ENCODE assay signal across 21 mouse cellular contexts in the genomic region with DNA sequence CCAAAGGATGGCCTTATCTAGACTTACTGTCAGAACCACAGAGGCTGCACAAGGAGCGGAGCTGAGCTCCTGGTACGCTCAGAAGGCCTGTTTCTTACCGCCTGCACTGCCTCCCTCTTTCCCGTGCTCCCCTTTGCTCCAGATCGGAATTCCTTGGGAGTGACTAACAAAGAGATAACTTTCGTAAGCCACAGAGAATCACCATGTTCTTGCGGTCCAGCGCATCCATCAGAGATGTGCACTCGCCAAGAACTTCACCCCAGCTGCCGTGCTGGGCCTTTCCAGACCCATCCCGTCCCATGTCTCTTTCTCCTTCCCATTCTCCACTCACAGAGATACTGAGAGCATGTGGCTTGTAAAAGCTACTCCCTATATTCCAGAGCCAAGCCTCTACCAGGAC.
DNase-seq lines count a peak whose midpoint lies in the region; ATAC-seq and TF ChIP-seq lines count a peak whose summit lies in the region.
"Had no signal": no experiment of that assay in that cellular context is flagged by ENCODE, and none has a peak within 500 bp of the region (broad histone marks: within the 10 kb centered on the region; RNA-seq: fewer than 3 reads in every experiment).

No protein-coding gene starts in this region.

- H3K4me1 ChIP-seq in forebrain, embryonic 13.5 days: peaks cover 78% of the 10 kb centered on the region
- peaks cover 37% of the 10 kb centered on the region for H3K4me1 ChIP-seq in forebrain, embryonic 10.5 days
- peaks cover 53% of the 10 kb centered on the region for H3K4me1 ChIP-seq in neural tube, embryonic 13.5 days (replicated peaks)
- H3K4me1 ChIP-seq in forebrain, postnatal 0 days (ENCODE audit: insufficient read depth): peaks cover 23% of the 10 kb centered on the region
- H3K4me1 ChIP-seq in liver, postnatal 0 days (ENCODE audit: insufficient read depth): no peaks in the 10 kb centered on the region
- H3K4me1 ChIP-seq in hindbrain, embryonic 16.5 days (ENCODE audit: control insufficient read depth, insufficient read depth, low read depth, low read length): peaks cover 16% of the 10 kb centered on the region

- no peak for ATAC-seq in forebrain, embryonic 13.5 days
- no peak for ATAC-seq in neural tube, embryonic 13.5 days (ENCODE audit: low read depth)
- 0 out of 2 replicates have a peak, but pooled peaks have one; percentile 18 for ATAC-seq in forebrain, postnatal 0 days
- no peak for ATAC-seq in liver, postnatal 0 days
- no peak for ATAC-seq in hindbrain, embryonic 16.5 days
- ATAC-seq: hindbrain, postnatal 0 days; intestine, postnatal 0 days; midbrain, embryonic 15.5 days had no signal

- H3K36me3 ChIP-seq in forebrain, embryonic 13.5 days (ENCODE audit: poor library complexity, severe bottlenecking): peaks cover 2% of the 10 kb centered on the region; the same call in 1 of the 2 replicates
- H3K36me3 ChIP-seq in forebrain, embryonic 10.5 days (replicated peaks): peaks cover 10% of the 10 kb centered on the region
- H3K36me3 ChIP-seq in neural tube, embryonic 13.5 days: no peaks in the 10 kb centered on the region
- no peaks in the 10 kb centered on the region for H3K36me3 ChIP-seq in forebrain, postnatal 0 days (ENCODE audit: insufficient read depth)
- H3K36me3 ChIP-seq in liver, postnatal 0 days (replicated peaks; ENCODE audit: insufficient read depth, low read length): no peaks in the 10 kb centered on the region
- H3K36me3 ChIP-seq in hindbrain, embryonic 16.5 days (ENCODE audit: control insufficient read depth, insufficient read depth, low read length): no peaks in the 10 kb centered on the region
- H3K36me3 ChIP-seq: embryonic facial prominence, embryonic 12.5 days; G1E; midbrain, embryonic 15.5 days had no signal

- no peaks in the 10 kb centered on the region for H3K27me3 ChIP-seq in forebrain, embryonic 13.5 days
- no peaks in the 10 kb centered on the region for H3K27me3 ChIP-seq in forebrain, embryonic 10.5 days (ENCODE audit: poor library complexity, severe bottlenecking)
- no peaks in the 10 kb centered on the region for H3K27me3 ChIP-seq in neural tube, embryonic 13.5 days
- no peaks in the 10 kb centered on the region for H3K27me3 ChIP-seq in forebrain, postnatal 0 days (ENCODE audit: insufficient read depth, low read length)
- H3K27me3 ChIP-seq in liver, postnatal 0 days (ENCODE audit: insufficient read depth, low read length): no peaks in the 10 kb centered on the region
- H3K27me3 ChIP-seq in hindbrain, embryonic 16.5 days (replicated peaks; ENCODE audit: control insufficient read depth, insufficient read depth, low read length): no peaks in the 10 kb centered on the region
- H3K27me3 ChIP-seq: embryonic facial prominence, embryonic 12.5 days; midbrain, embryonic 15.5 days had no signal

- H3K9ac ChIP-seq in forebrain, embryonic 13.5 days: no peak overlapping the region
- H3K9ac ChIP-seq in neural tube, embryonic 13.5 days: no peak overlapping the region
- no peak overlapping the region for H3K9ac ChIP-seq in forebrain, postnatal 0 days
- H3K9ac ChIP-seq in liver, postnatal 0 days (replicated peaks): no peak overlapping the region
- no peak overlapping the region for H3K9ac ChIP-seq in hindbrain, embryonic 16.5 days (ENCODE audit: low read depth, low read length)
- H3K9ac ChIP-seq: embryonic facial prominence, embryonic 12.5 days; midbrain, embryonic 15.5 days had no signal

- no peak overlapping the region for H3K4me3 ChIP-seq in forebrain, embryonic 13.5 days
- H3K4me3 ChIP-seq in forebrain, embryonic 10.5 days: no peak overlapping the region
- no peak overlapping the region for H3K4me3 ChIP-seq in neural tube, embryonic 13.5 days
- H3K4me3 ChIP-seq in forebrain, postnatal 0 days (ENCODE audit: low read depth, low read length): no peak overlapping the region
- no peak overlapping the region for H3K4me3 ChIP-seq in liver, postnatal 0 days (ENCODE audit: low read depth, low read length)
- H3K4me3 ChIP-seq in hindbrain, embryonic 16.5 days (ENCODE audit: low read length): no peak overlapping the region
- H3K4me3 ChIP-seq: embryonic facial prominence, embryonic 12.5 days; midbrain, embryonic 15.5 days had no signal

- no peak for TF ChIP-seq EP300 in liver, postnatal 0 days (IDR thresholded peaks at IDR 0.05; ENCODE audit: low read depth)

- H3K27ac ChIP-seq in forebrain, embryonic 13.5 days: peak overlapping the region; percentile 27; the same call in 1 of the 2 replicates
- H3K27ac ChIP-seq in forebrain, embryonic 10.5 days: no peak overlapping the region
- 0 out of 2 replicates have a peak overlapping the region, but pooled peaks have one; percentile 33 for H3K27ac ChIP-seq in neural tube, embryonic 13.5 days (replicated peaks)
- peak overlapping the region; percentile 3; the same call in 1 of the 2 replicates for H3K27ac ChIP-seq in forebrain, postnatal 0 days (ENCODE audit: low read depth, low read length)
- H3K27ac ChIP-seq in liver, postnatal 0 days (ENCODE audit: low read depth): no peak overlapping the region
- no peak overlapping the region for H3K27ac ChIP-seq in hindbrain, embryonic 16.5 days (ENCODE audit: low read depth, low read length)
- H3K27ac ChIP-seq: embryonic facial prominence, embryonic 12.5 days; hindbrain, postnatal 0 days; midbrain, embryonic 15.5 days had no signal

- no peaks in the 10 kb centered on the region for H3K9me3 ChIP-seq in forebrain, embryonic 13.5 days (replicated peaks)
- H3K9me3 ChIP-seq in forebrain, embryonic 10.5 days: no peaks in the 10 kb centered on the region
- no peaks in the 10 kb centered on the region for H3K9me3 ChIP-seq in neural tube, embryonic 13.5 days
- H3K9me3 ChIP-seq in forebrain, postnatal 0 days (ENCODE audit: low read length): no peaks in the 10 kb centered on the region
- no peaks in the 10 kb centered on the region for H3K9me3 ChIP-seq in liver, postnatal 0 days (ENCODE audit: low read length)
- H3K9me3 ChIP-seq in hindbrain, embryonic 16.5 days (ENCODE audit: control insufficient read depth, low read length): no peaks in the 10 kb centered on the region
- H3K9me3 ChIP-seq: embryonic facial prominence, embryonic 12.5 days; midbrain, embryonic 15.5 days had no signal

- no peak overlapping the region for H3K4me2 ChIP-seq in forebrain, embryonic 13.5 days
- no peak overlapping the region for H3K4me2 ChIP-seq in neural tube, embryonic 13.5 days
- H3K4me2 ChIP-seq in forebrain, postnatal 0 days (ENCODE audit: low read depth): no peak overlapping the region
- H3K4me2 ChIP-seq in liver, postnatal 0 days (ENCODE audit: low read depth, low read length): no peak overlapping the region
- no peak overlapping the region for H3K4me2 ChIP-seq in hindbrain, embryonic 16.5 days (ENCODE audit: low read length)
- H3K4me2 ChIP-seq: embryonic facial prominence, embryonic 12.5 days; midbrain, embryonic 15.5 days had no signal

- 54% methylated on average over 11 of the region's 11 CpGs for WGBS in forebrain, embryonic 13.5 days
- 70% methylated on average over 11 of the region's 11 CpGs for WGBS in forebrain, embryonic 10.5 days
- 73% methylated on average over 11 of the region's 11 CpGs for WGBS in neural tube, embryonic 13.5 days
- WGBS in forebrain, postnatal 0 days: 51% methylated on average over 11 of the region's 11 CpGs
- WGBS in liver, postnatal 0 days (ENCODE audit: insufficient replicate concordance): 80% methylated on average over 11 of the region's 11 CpGs
- WGBS in hindbrain, embryonic 16.5 days: 50% methylated on average over 11 of the region's 11 CpGs

- DNase-seq in forebrain, embryonic 10.5 days (ENCODE audit: extremely low spot score, low spot score): no peak
- no peak for DNase-seq in neural tube, embryonic 10.5 days (ENCODE audit: extremely low spot score, low spot score)
- DNase-seq in forebrain, postnatal 0 days: no peak
- DNase-seq in heart, postnatal 4 days: peak; percentile 32
- no peak for DNase-seq in liver, postnatal 0 days
- DNase-seq: adrenal gland, postnatal 14 days; cerebellum, adult 9-11 months; kidney, postnatal 14 days; left cerebral cortex, postnatal 4 days; liver; lung, postnatal 10 days; thymus, adult 18-20 months; thymus, postnatal 4 days had no signal

- no peak for TF ChIP-seq CTCF in forebrain, postnatal 0 days (IDR thresholded peaks at IDR 0.05; ENCODE audit: low read depth)
- TF ChIP-seq CTCF in liver, postnatal 0 days (IDR thresholded peaks at IDR 0.05; ENCODE audit: low read depth): no peak

Comparison
In these comparisons a context has a peak if more than half of its experiments do, and no peak if none do; other contexts are left out.
1. H3K27ac ChIP-seq: peak in forebrain, embryonic 13.5 days (single experiment), neural tube, embryonic 13.5 days (single experiment) and forebrain, postnatal 0 days (single experiment); none in forebrain, embryonic 10.5 days (single experiment), liver, postnatal 0 days (single experiment) and hindbrain, embryonic 16.5 days (single experiment).